Comparison of ENCODE assay signal across 20 mouse cellular contexts in genomic region chr11:61732672-61733071, GRCm38 (mm10). TPM values are rescaled to one million over a fixed set of nuclear protein-coding genes. Genes with fewer than 3 reads are reported as not detected.
"Had no signal": no experiment of that assay in that cellular context is flagged by ENCODE, and none has a peak within 500 bp of the region (broad histone marks: within the 10 kb centered on the region; RNA-seq: fewer than 3 reads in every experiment).

No protein-coding gene starts in this region.

- H3K4me2 ChIP-seq: neural tube, embryonic 15.5 days; stomach, embryonic 15.5 days had no signal

- H3K9ac ChIP-seq: neural tube, embryonic 15.5 days; stomach, embryonic 15.5 days had no signal

- H3K27ac ChIP-seq: neural tube, embryonic 15.5 days; stomach, embryonic 15.5 days; stomach, postnatal 0 days had no signal

- H3K4me3 ChIP-seq: neural tube, embryonic 15.5 days; stomach, embryonic 15.5 days had no signal

- H3K27me3 ChIP-seq: neural tube, embryonic 15.5 days; stomach, embryonic 15.5 days had no signal

- DNase-seq: retina, postnatal 1 day; right cerebral cortex, adult 18-20 months; right cerebral cortex, postnatal 14 days; right cerebral cortex, postnatal 25 days; right cerebral cortex, postnatal 4 days; spleen, adult 18-20 months; thymus, adult 18-20 months; thymus, adult 2 months; thymus, postnatal 14 days; thymus, postnatal 25 days; thymus, postnatal 36 days; thymus, postnatal 4 days had no signal

- H3K9me3 ChIP-seq: neural tube, embryonic 15.5 days; stomach, embryonic 15.5 days had no signal

- H3K4me1 ChIP-seq: neural tube, embryonic 15.5 days; stomach, embryonic 15.5 days had no signal

RNA-seq across cellular contexts. Expression of gene Slc5a10, which starts 12.0 kb away (rescaled TPM):
- total RNA-seq: neutrophil, adult 5-6 weeks had no signal
- polyA plus RNA-seq: neural tube, embryonic 14.5 days; neural tube, embryonic 15.5 days; small intestine, adult 2 months; stomach, embryonic 14.5 days; stomach, embryonic 15.5 days; stomach, embryonic 16.5 days; stomach, postnatal 0 days had no signal
